Comparison of ENCODE assay signal across 20 mouse cellular contexts in genomic region chr13:36222721-36223120, GRCm38 (mm10).
"Had no signal": no experiment of that assay in that cellular context is flagged by ENCODE, and none has a peak within 500 bp of the region (broad histone marks: within the 10 kb centered on the region; RNA-seq: fewer than 3 reads in every experiment).

No protein-coding gene starts in this region.

- DNase-seq: lung, adult 18-20 months; lung, embryonic 14.5 days; lung, postnatal 10 days; lung, postnatal 4 days; midbrain, embryonic 14.5 days; right cerebral cortex, adult 18-20 months; right cerebral cortex, postnatal 25 days; right cerebral cortex, postnatal 4 days; thymus, adult 2 months; thymus, postnatal 25 days; thymus, postnatal 4 days had no signal

- H3K36me3 ChIP-seq: liver, embryonic 12.5 days; midbrain, embryonic 10.5 days; midbrain, embryonic 12.5 days; neural tube, embryonic 13.5 days; neural tube, embryonic 15.5 days; stomach, embryonic 15.5 days had no signal

- H3K27ac ChIP-seq: liver, embryonic 12.5 days; liver, embryonic 14.5 days; midbrain, embryonic 10.5 days; midbrain, embryonic 12.5 days; neural tube, embryonic 13.5 days; neural tube, embryonic 15.5 days; stomach, embryonic 15.5 days; stomach, postnatal 0 days had no signal

- H3K9me3 ChIP-seq: liver, embryonic 12.5 days; midbrain, embryonic 10.5 days; midbrain, embryonic 12.5 days; neural tube, embryonic 13.5 days; neural tube, embryonic 15.5 days; stomach, embryonic 15.5 days had no signal

- H3K4me3 ChIP-seq: liver, embryonic 12.5 days; midbrain, embryonic 10.5 days; midbrain, embryonic 12.5 days; myocyte; neural tube, embryonic 13.5 days; neural tube, embryonic 15.5 days; stomach, embryonic 15.5 days had no signal

- H3K27me3 ChIP-seq: liver, embryonic 12.5 days; midbrain, embryonic 12.5 days; neural tube, embryonic 13.5 days; neural tube, embryonic 15.5 days; stomach, embryonic 15.5 days had no signal

- H3K4me1 ChIP-seq: neural tube, embryonic 13.5 days; neural tube, embryonic 15.5 days; stomach, embryonic 15.5 days had no signal

- H3K9ac ChIP-seq: liver, embryonic 12.5 days; liver, embryonic 14.5 days; lung, embryonic 14.5 days; midbrain, embryonic 12.5 days; neural tube, embryonic 13.5 days; neural tube, embryonic 15.5 days; stomach, embryonic 15.5 days had no signal

- H3K4me2 ChIP-seq: liver, embryonic 12.5 days; lung, embryonic 14.5 days; midbrain, embryonic 12.5 days; neural tube, embryonic 13.5 days; neural tube, embryonic 15.5 days; stomach, embryonic 15.5 days had no signal
